Mouse (Mus musculus) bone marrow macrophage, adult 2 months (primary cell): Measurements from ENCODE around the gene Dclk1.

Source experiments
- CTCF ChIP-seq: IDR thresholded peaks from 2 replicates; pipeline ENCODE4 v1.5.1; 2012; ENCODE audit warnings: low read depth, mild to moderate bottlenecking, low read length, moderate library complexity
- POLR2A ChIP-seq: IDR thresholded peaks from 2 replicates; pipeline ENCODE4 v1.6.1; 2012; ENCODE audit warnings: mild to moderate bottlenecking, low read depth, low read length, borderline replicate concordance

DNA sequence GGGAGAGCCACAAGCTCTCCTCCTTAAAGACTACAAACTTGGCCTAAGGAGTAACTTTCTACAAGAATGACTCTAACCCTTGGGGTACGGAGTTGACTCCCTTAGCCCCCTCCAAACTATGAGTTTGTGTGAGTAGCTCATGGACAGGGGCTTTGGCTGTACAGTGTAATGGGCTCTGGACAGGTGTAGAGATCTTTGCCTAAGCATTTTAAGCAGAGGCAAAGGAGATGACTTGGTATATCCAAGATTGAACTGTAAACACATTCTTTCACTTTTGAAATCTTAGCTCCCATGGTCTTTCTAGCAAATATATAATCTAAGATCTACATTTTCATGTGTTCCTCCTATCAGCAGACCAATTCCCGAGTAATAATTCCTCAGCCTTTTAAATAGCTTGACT is 229.9 kb downstream of the Dclk1 start, which contains the start of gene Gm21954:
- no peak for TF ChIP-seq POLR2A
- no peak for TF ChIP-seq CTCF
